Mouse (Mus musculus) neutrophil, adult 65 days (primary cell): ENCODE data around the gene Klra10. TPM values are rescaled to one million over a fixed set of nuclear protein-coding genes. Genes with fewer than 3 reads are reported as not detected.

Experiments used
- total RNA-seq: library from RNA; stranded (reverse); gene quantifications from 2 replicates; pipeline ENCODE4 v1.2.4, GENCODE M21; 2023

The Klra10 gene
- total RNA-seq, result 0.79 and 2.2 TPM in 2 replicates

GRCm38 (mm10) chr6:130281828-130282227 is at the start of gene Klra10:
Gene Klra10 (minus strand): TSS chr6:130281928.

GRCm38 (mm10) chr6:130233222-130233621 is 48.5 kb downstream of the Klra10 start, which contains the start of gene Klra7:
Gene Klra7 (minus strand): TSS chr6:130233322.

Other genes with a start within 250 kb of the Klra10 start
- gene Klra4, start 214.7 kb downstream of the Klra10 start, total RNA-seq, result not detected in 2 replicates
- 0.57 and 0.79 TPM in 2 replicates for gene Klra8, start 152.0 kb downstream of the Klra10 start, total RNA-seq
- gene Klra9, start 88.8 kb downstream of the Klra10 start, total RNA-seq, result not detected in 2 replicates
- not detected in 2 replicates for gene Klra7, start 48.6 kb downstream of the Klra10 start, total RNA-seq
- gene Klra3, start 55.6 kb upstream of the Klra10 start, total RNA-seq, result 0.54 and 0.73 TPM in 2 replicates
- gene Klra1, start 104.9 kb upstream of the Klra10 start, total RNA-seq, result 0.39 TPM in 1 of 2 replicates, not detected in the other